Mouse (Mus musculus) gonadal fat pad, adult 2 months (tissue): ENCODE measurements around the gene Pck2. TPM values are rescaled to one million over a fixed set of nuclear protein-coding genes. Genes with fewer than 3 reads are reported as not detected.

Source experiments
- DNase-seq: peaks from one replicate; pipeline ENCODE4 v3.0.0-alpha.2; 2012; ENCODE audit warnings: low read depth
- polyA plus RNA-seq: library from polyadenylated mRNA; depleted of rRNA; stranded (reverse); fragments of >200 nt; gene quantifications from 2 replicates; pipeline ENCODE4 v1.2.3, GENCODE M21; 2012

The Pck2 gene
- polyA plus RNA-seq, 1 experiment, result 53.5 TPM

DNA sequence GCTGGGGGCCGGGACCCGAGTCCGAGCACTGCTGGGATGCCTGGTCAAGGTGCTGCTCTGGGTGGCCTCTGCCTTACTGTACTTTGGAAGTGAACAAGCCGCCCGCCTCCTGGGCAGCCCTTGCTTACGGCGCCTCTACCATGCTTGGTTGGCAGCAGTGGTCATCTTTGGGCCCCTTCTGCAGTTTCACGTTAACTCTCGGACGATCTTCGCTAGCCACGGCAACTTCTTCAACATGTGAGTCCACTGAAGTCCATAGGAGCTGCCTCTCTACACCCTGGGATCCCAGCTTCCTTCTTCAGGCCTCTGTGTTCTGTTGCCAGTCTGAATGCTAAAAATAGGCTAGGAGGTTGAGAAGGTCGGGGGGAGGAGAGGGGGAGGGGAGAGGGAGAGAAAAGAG, 35.6 kb downstream of the Pck2 start:
- DNase-seq, result no peak

DNA sequence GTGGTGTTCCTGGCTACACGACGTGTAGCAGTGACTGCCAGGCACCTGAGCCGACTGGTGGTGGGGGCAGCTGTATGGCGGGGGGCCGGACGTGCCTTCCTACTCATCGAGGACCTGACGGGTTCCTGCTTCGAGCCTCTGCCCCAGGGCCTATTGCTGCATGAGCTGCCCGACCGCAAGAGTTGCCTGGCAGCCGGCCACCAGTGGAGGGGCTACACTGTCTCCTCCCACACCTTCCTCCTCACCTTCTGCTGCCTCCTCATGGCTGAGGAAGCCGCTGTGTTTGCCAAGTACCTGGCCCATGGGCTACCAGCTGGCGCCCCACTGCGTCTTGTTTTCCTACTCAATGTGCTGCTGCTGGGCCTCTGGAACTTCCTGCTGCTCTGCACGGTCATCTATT, 36.3 kb downstream of the Pck2 start:
- DNase-seq, result no peak

DNA sequence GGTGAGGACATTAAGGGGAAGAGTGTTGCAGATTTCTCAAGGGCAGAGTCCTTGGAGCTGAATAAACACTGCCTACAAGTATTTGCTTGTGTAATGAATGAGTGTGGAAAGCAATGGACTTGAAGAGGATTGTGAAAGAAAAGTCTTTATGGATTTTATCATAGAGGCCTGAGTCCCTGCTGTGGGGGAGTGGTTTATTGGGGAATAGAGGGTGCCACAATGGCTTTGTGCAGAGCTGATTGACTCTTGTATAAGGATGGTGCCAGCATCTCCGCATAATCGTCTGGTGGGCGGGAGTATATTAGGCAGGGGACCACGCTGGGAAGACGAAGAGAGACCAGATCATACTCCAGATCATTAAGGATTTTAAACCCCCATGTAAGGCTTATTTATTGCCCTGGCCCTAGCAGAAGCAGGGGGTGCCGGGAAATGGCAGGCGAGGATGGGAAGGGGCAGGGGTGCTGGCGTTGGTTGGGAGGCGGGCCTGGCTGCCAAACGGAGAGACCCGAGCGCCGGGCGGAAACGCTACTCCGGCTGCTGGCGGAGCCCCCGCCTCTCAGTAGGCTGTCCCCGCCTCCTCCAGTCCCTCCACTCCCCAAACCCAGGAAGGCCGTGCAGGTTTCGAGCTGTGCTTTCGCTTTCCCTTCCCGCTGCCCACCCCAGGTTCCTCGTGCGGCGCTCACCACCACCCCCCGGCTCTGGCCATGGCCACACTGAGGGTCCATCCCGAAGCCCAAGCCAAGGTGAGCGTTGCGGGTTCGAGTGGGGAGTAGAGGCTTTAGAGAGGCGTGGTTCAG, 38.0 kb downstream of the Pck2 start, which contains the start of gene Psme1:
Psme1 (plus strand) TSS at position 253 of the 797 bp plus-strand sequence.
- DNase-seq, result peak; percentile 75

DNA sequence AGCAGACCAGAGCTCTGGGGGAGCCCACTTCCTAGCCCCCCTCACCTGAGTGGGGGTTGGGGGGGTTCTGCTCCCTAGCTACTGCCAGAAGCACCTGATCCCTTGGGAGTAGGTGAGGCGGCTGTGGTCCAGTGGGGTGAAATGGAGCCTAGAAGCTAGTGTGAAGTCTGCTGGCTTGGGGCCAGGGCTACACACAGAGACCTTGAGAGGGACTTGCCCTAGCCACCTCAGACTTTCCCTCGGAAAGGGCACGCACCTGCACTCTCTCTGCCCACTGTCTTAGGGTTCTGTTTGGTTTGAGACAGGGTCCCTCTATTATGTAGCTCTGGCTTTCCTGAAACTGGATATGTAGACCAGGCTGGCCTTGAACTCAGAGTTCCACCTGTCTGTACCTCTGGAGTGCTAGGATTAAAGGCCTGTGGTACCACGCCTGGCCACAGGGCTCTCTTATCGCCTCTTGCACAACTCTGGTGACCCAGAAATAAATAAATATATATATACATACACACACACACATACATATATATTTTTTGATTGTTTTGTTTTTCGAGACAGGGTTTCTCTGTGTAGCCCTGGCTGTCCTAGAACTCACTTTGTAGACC, 38.7 kb downstream of the Pck2 start:
- no peak for DNase-seq

DNA sequence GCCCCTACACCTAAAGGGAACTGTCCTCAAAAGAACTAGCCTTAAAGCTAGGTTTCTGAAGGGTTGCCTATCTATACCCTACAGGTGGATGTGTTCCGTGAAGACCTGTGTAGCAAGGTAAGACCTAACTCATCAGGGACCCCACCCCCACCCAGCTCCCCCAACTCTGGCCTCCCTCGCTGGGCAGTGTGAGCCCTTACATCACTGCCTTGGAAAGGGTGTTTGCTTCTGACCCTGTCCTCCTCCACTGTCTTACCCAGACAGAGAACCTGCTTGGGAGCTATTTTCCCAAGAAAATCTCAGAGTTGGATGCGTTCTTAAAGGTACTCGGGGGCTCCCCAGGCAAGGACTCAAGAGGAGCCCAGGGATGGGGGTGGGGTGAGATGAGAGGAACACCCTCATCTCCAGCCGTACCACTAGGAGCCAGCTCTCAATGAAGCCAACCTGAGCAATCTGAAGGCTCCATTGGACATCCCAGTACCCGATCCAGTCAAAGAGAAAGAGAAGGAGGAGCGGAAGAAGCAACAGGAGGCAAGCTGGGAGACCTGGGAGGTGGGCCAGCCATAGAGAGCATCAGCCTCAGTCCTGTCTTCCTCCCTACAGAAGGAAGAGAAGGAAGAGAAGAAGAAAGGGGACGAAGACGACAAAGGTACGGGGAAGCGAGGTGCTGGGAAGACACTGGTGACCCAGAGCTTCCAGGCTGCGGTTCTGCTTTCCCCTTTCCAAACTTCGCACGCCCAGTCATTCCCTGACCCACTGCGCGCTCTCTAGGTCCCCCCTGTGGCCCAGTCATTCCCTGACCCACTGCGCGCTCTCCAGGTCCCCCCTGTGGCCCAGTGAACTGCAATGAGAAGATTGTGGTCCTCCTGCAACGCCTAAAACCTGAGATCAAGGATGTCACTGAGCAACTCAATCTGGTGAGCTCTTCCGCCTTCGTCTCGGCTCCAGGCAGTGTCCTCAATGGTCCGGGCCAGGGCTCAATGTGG, 39.7 kb downstream of the Pck2 start:
- DNase-seq, result no peak

DNA sequence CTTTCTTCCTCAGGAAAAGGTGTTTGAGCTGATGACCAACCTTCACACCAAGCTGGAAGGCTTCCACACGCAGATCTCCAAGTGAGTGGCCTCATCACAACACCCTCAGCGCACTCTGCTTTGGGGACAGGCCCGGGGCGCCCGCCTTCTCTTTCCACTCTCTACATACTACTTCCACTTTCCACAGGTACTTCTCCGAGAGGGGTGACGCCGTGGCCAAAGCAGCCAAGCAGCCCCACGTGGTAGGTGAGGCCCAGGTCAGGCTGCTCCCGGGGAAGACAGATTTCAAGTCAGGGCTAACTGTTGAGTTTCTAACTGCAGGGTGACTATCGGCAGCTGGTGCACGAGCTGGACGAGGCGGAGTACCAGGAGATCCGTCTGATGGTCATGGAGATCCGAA, 40.7 kb downstream of the Pck2 start:
- no peak for DNase-seq

DNA sequence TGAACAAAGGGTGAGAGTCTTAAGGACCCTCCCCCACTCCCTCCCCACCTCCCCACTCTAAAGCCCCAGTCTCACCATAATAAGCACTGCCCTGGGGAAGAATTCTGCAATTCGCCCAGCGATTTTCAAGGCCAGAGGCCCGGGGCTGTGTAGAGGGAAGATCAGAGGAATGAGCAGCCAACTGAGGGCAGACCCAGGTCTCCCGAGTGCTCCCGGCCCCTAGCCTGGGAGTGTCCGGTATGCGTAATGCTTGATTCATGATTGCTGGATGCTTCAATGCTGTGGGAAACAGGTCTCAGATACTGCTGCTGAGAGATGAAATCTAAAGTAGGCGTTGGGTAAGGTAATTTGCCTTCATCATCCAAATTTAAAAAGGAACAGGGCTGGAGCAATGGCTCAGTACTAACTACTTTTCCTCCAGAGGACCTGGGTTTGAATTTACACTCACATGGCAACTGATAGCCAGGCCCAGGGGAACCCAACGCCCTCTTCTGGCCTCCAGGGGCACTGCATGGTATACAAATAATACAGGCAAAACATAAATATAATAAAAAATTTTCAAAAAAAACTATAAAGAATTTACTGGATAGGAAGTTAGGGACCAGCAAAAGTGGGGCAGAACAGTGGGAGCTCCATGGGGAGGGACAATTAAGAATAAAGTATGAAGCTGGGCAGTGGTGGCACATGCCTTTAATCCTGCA, 42.1 kb downstream of the Pck2 start:
- DNase-seq, result no peak

DNA sequence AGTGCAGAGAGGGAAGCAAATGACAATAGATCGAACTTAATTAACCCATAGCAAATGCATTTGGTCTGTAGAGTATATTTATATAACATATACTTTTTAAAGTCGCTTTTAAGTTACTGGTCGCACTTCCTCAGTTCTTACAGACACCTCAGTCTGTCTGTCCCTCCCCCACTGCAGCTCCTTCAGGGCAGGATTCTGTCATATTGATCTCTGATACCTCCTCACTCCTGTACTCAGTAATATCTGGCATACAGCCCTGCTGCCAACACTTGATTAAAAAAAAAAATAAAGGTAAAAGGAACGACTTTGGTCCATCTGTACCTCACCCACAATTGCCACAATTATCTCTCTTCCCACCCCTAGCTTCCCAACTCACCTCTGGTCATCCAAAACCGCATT, 44.2 kb downstream of the Pck2 start:
- DNase-seq, result no peak

DNA sequence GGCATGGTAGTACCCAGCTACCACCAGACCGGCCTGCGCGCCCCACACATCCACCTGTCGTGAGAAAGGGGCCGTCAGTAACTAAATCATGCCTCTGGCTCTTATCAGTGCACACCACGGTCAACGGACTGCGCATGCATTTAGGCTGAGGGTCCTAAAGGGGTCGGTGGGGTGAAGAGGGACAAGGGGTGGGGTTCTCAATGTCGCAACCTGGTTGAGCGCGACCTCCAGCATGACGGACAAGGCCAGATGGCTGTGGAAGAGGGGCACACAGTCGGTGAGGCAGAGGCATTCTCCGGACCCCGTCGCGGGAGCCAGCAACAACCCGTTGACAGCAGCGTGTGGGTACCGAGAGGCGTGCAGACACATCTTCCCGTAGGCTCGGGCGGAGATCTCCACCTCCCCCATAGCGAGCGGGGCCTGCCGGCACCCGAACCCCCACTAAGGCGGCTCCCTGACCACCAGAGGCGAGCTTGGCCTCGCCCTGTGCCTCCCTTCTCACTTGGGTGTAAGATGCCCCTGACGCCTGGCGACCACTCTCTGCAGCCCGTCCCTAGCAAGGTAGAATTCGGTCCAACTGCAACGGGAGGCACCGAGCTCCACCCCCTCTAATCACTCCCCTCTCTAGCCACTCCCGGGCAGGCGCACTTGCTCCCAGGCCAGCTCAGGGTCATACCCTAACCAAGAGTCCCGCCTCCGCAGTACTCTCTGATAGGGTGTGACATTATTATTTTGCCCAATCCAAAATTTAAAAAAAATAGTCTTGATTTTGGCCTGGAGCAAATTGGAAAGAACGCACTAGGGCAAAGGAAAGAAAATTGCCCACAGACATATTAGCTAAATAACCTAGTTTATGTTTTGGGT, 44.9 kb downstream of the Pck2 start, which contains the start of gene Emc9:
Emc9 (minus strand) TSS at position 601 of the 864 bp plus-strand sequence.
- DNase-seq, result no peak

DNA sequence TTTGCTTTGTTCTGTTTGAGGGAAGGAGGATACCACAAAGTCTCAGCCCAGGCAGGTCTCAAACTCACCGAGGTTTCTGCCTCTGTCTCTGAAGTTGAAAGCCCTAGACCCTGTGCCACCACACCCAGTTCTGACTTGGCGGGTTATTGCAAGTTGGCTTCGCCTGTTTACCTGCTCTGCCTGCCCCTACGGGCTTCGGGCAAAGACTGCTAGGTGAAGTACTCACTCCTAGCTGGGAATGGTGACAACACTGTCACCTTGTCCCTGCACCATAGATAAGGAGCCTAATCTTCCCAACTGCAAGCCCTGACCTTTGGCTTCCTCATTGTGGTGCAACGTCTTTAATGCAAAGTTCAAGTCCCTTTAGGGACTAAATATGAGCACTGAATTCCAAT, 45.5 kb downstream of the Pck2 start:
- DNase-seq, result no peak

DNA sequence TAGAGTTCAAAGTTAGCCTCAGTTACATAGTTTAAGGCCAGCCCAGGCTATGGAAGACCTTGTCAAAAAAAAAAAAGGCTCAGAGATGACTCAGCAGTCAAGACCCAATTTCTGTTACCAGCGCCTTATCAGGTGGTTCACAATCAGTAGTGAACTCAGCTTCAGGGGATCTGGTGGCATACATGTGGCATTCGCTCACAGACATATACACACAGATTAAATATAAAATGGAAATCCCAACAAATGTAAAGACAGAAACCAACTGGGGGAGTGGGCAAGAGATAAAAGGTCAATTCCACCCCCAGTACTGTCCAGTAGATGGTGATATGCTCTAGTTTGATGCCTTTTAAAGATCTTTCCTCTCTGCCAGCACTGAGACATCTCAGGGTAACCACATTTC, 46.1 kb downstream of the Pck2 start:
- DNase-seq, result no peak

DNA sequence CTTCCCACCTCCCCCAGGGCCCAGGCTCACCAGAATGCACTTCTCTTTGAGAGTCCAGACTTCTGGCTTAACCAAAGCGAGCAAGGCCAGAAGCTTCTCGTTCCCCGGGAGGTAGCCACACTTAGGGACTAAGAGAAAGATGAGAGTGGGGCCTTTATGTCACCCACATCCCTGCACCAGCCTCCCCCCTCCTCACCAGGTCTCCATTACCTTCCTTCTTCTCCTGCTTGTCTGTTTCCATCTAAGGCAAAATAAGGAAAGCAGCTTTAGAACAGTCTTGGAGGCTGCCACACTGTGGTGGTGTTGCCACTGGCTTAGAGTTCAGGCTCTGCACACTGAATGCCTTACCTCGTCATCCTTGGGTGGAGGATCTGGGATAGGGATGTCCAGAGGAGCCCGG, 49.2 kb downstream of the Pck2 start:
- DNase-seq, result no peak

DNA sequence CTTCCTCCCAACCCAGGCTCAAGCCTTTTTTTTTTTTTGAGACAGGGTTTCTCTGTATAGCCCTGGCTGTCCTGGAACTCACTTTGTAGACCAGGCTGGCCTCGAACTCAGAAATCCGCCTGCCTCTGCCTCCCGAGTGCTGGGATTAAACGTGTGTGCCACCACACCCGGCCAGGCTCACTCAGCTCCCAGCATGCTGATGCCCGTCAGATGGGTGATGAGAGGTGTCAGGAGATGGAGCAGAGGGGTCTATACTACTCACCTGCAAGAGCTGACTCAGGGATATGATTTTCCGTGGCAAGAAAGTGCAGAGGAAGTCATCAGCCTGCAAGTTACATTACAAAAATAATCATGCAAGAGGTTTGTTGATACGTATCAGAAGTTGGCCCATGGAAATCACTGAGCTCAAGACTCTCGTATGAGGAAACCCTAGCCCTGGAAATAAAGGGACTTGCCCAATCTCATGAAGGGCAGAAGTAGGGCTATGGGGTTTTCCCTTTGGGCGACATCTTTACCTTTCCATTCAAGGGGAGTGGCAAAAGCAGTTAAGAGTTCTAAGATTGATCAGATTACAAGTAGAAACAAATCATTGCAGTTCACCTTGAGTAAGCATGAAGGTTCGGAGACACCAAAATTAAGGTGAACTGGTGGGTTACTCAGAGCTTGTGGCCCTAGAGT, 49.8 kb downstream of the Pck2 start:
- DNase-seq, result peak; percentile 56

DNA sequence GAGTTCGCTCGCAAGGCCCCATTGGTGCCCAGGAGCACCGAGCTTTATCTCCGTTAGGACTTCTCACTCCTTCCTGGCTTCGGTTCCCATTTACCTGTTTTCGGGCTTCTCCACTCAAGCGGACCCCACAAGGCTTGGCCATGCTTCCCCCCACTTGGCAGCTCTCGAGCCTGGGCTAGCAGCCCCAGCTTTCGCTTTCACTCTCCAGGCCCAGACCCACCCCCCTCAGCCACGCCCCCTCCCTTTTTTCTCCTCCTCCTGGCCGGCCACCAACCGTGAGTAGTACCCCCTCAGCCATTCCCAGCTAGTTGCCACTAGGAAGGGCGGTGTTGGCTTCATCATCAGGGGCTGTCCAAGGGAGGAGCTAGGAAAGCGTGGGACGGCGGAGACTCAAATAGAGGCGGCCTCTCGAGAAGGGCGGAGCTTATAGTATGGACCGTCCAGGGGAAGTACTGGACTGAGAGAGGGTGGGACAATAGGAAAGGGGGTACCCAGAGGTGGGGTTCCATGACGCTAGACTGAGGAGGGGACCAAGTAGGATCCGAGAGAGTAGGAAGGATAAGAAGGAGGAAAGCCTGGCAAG, 50.8 kb downstream of the Pck2 start, which contains the start of gene Psme2:
Psme2 (minus strand) TSS at position 366 of the 583 bp plus-strand sequence.
- DNase-seq, result peak; percentile 87

DNA sequence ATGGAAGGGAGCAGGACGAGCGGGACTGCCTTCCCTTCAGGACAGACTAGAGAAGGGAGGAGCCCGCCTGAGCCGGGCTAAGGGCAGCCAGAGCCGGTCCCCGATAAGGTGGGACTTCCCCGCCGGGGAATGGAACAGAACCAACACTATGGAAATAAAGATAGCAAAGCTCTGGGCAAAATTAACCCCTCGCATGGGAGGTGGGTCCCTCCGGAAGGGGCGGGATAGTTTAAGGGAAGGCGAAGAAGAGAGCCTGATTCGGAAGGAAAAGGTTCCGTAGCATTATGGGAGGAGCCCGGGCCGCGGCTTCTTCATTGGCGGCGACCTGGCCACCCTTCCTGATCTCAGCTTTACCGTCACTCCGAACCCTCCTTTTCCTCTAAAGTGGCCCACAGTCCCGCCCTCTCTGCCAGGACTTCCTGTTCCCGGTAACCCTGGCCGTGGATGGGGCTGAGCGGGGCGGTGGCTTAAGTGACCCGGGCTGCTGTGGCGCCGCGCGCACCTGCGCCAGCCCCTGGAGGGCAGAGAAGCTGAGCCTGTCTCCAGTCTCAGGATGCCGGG, 51.3 kb downstream of the Pck2 start, which contains the start of gene Rnf31:
Rnf31 (plus strand) TSS at position 378 of the 561 bp plus-strand sequence.
- peak; percentile 57 for DNase-seq

DNA sequence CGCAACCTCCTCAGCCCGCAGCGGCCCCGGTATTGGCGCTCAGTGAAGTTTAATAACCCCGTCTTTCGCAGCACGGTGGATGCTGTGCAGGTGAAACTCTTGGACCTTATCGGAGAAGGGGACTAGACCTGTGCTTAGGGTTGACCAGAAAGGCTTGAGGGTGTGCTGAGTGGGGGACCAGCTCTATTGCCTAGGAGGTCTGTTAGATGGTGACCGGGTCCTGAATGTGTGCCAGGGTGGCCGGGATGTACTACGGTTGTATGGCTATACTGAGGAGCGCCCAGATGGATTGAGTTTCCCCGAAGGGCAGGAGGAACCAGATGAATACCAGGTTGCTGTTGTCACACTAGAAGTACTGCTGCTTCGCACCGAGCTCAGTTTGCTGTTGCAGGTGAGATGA, 52.2 kb downstream of the Pck2 start:
- DNase-seq, result no peak

DNA sequence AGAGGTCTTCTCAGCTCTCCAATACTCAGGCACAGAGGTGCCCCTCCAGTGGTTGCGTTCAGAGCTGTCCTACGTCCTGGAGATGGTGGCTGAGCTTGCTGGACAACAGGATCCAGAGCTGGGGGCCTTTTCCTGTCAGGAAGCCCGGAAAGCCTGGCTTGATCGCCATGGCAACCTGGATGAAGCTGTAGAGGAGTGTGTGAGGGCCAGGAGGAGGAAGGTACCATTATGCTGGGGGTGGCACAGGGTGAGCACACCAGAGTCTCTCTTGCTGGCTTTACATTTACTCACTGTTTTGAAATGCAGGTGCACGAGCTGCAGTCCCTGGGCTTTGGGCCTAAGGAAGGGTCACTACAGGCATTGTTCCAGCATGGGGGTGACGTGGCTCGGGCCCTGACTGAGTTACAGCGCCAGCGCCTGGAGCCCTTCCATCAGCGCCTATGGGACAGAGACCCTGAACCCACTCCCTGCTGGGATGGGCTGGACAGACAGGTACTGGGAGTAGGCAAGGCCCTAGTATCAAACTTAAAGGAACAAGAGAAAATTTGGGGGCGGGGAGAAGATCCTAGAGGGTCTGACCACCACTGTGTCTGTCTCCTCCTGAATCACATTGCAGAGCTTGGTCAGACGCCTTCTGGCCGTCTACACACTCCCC, 56.1 kb downstream of the Pck2 start:
- DNase-seq, result no peak
